Mouse (Mus musculus): ENCODE results near the gene Zfp746. TPM values are rescaled to one million over a fixed set of nuclear protein-coding genes. Genes with fewer than 3 reads are reported as not detected.
"Not testable (repeated sequence)": the region's sequence is repeated elsewhere in the genome, so short reads cannot be mapped to it uniquely, and the experiment has no call there.

Gene Zfp746
- polyA plus RNA-seq (2014; fragmentation: Nextera tagmentation; extraction: Ambion mirVana), result 19.8 and 27.7 TPM in 2 replicates

- Histone ChIP-seq H3K4me1 (ENCODE audit: control insufficient read depth, insufficient read depth, low read length) (peaks cover 4% of the 10 kb centered on the region; the same call in 1 of the 2 replicates), H3K4me2 (replicated peaks; ENCODE audit: low read depth, low read length) (peak within 1 kb of the TSS; percentile 72), H3K9me3 (ENCODE audit: control insufficient read depth, low read length) (no peaks in the 10 kb centered on the region), H3K27ac (ENCODE audit: low read depth, low read length) (peak within 1 kb of the TSS; percentile 83), H3K9ac (ENCODE audit: low read depth, low read length) (peak within 1 kb of the TSS; percentile 99), H3K4me3 (ENCODE audit: low read length) (peak within 1 kb of the TSS; percentile 90), H3K27me3 (ENCODE audit: control insufficient read depth, insufficient read depth, low read length) (no peaks in the 10 kb centered on the region), H3K36me3 (ENCODE audit: control insufficient read depth, insufficient read depth, low read length) (peaks cover 28% of the 10 kb centered on the region)
- peak; percentile 94 for ATAC-seq (ENCODE audit: low FRiP score, low TSS enrichment)
- under 1% methylated on average over 47 of the region's 53 CpGs for WGBS
These were observed at the start of gene Zfp746 for GRCm38 (mm10) chr6:48086471-48086878. Zfp746 (minus strand) TSS chr6:48086593.

GRCm38 (mm10) chr6:48121092-48121491, 34.7 kb upstream of the Zfp746 start:
- not testable (repeated sequence) for H3K9me3 ChIP-seq (ENCODE audit: control insufficient read depth, low read length); H3K27me3 ChIP-seq (ENCODE audit: control insufficient read depth, insufficient read depth, low read length); H3K27ac ChIP-seq (ENCODE audit: low read depth, low read length); H3K9ac ChIP-seq (ENCODE audit: low read depth, low read length); H3K36me3 ChIP-seq (ENCODE audit: control insufficient read depth, insufficient read depth, low read length); H3K4me1 ChIP-seq (ENCODE audit: control insufficient read depth, insufficient read depth, low read length); H3K4me2 ChIP-seq (replicated peaks; ENCODE audit: low read depth, low read length); H3K4me3 ChIP-seq (ENCODE audit: low read length)
- peak; percentile 88; the same call in 1 of the 2 replicates for ATAC-seq (ENCODE audit: low FRiP score, low TSS enrichment)
- WGBS, result 78% methylated on average over 4 of the region's 4 CpGs

GRCm38 (mm10) chr6:48116036-48116435, 29.6 kb upstream of the Zfp746 start:
- Histone ChIP-seq H3K4me2 (replicated peaks; ENCODE audit: low read depth, low read length) (no peak overlapping the region), H3K4me1 (ENCODE audit: control insufficient read depth, insufficient read depth, low read length) (no peaks in the 10 kb centered on the region), H3K27ac (ENCODE audit: low read depth, low read length) (no peak overlapping the region), H3K9ac (ENCODE audit: low read depth, low read length) (no peak overlapping the region), H3K4me3 (ENCODE audit: low read length) (no peak overlapping the region), H3K9me3 (ENCODE audit: control insufficient read depth, low read length) (peaks cover 4% of the 10 kb centered on the region; the same call in 1 of the 2 replicates), H3K27me3 (ENCODE audit: control insufficient read depth, insufficient read depth, low read length) (no peaks in the 10 kb centered on the region), H3K36me3 (ENCODE audit: control insufficient read depth, insufficient read depth, low read length) (no peaks in the 10 kb centered on the region)
- no peak for ATAC-seq (ENCODE audit: low FRiP score, low TSS enrichment)
- WGBS, result 73% methylated on average over 3 of the region's 3 CpGs

GRCm38 (mm10) chr6:48086957-48087715, 743 bp upstream of the Zfp746 start:
- H3K9ac ChIP-seq (ENCODE audit: low read depth, low read length), result no peak overlapping the region
- 40% methylated on average over 14 of the region's 14 CpGs for WGBS
- H3K4me3 ChIP-seq (ENCODE audit: low read length), result peak overlapping the region; percentile 90
- H3K27me3 ChIP-seq (ENCODE audit: control insufficient read depth, insufficient read depth, low read length), result no peaks in the 10 kb centered on the region
- no peak overlapping the region for H3K27ac ChIP-seq (ENCODE audit: low read depth, low read length)
- ATAC-seq (ENCODE audit: low FRiP score, low TSS enrichment), result no peak
- H3K9me3 ChIP-seq (ENCODE audit: control insufficient read depth, low read length), result no peaks in the 10 kb centered on the region
- peaks cover 21% of the 10 kb centered on the region for H3K36me3 ChIP-seq (ENCODE audit: control insufficient read depth, insufficient read depth, low read length)
- H3K4me2 ChIP-seq (replicated peaks; ENCODE audit: low read depth, low read length), result peak overlapping the region; percentile 72
- peaks cover 4% of the 10 kb centered on the region; the same call in 1 of the 2 replicates for H3K4me1 ChIP-seq (ENCODE audit: control insufficient read depth, insufficient read depth, low read length)

- Histone ChIP-seq H3K4me2 (replicated peaks; ENCODE audit: low read depth, low read length) (peak overlapping the region; percentile 72), H3K9me3 (ENCODE audit: control insufficient read depth, low read length) (no peaks in the 10 kb centered on the region), H3K27me3 (ENCODE audit: control insufficient read depth, insufficient read depth, low read length) (no peaks in the 10 kb centered on the region), H3K9ac (ENCODE audit: low read depth, low read length) (peak overlapping the region; percentile 99), H3K4me3 (ENCODE audit: low read length) (peak overlapping the region; percentile 90), H3K27ac (ENCODE audit: low read depth, low read length) (peak overlapping the region; percentile 83), H3K36me3 (ENCODE audit: control insufficient read depth, insufficient read depth, low read length) (peaks cover 35% of the 10 kb centered on the region), H3K4me1 (ENCODE audit: control insufficient read depth, insufficient read depth, low read length) (peaks cover 4% of the 10 kb centered on the region; the same call in 1 of the 2 replicates)
- WGBS, result 2% methylated on average over 61 of the region's 72 CpGs
- ATAC-seq (ENCODE audit: low FRiP score, low TSS enrichment), result peak; percentile 89
These were observed 630 bp downstream of the Zfp746 start for GRCm38 (mm10) chr6:48085521-48086404.

- peaks cover 4% of the 10 kb centered on the region; the same call in 1 of the 2 replicates for H3K4me1 ChIP-seq (ENCODE audit: control insufficient read depth, insufficient read depth, low read length)
- no peak for ATAC-seq (ENCODE audit: low FRiP score, low TSS enrichment)
- no peak overlapping the region for H3K4me3 ChIP-seq (ENCODE audit: low read length)
- 89% methylated on average over 6 of the region's 6 CpGs for WGBS
- peaks cover 55% of the 10 kb centered on the region for H3K36me3 ChIP-seq (ENCODE audit: control insufficient read depth, insufficient read depth, low read length)
- H3K27ac ChIP-seq (ENCODE audit: low read depth, low read length), result no peak overlapping the region
- no peak overlapping the region for H3K4me2 ChIP-seq (replicated peaks; ENCODE audit: low read depth, low read length)
- H3K27me3 ChIP-seq (ENCODE audit: control insufficient read depth, insufficient read depth, low read length), result no peaks in the 10 kb centered on the region
- H3K9ac ChIP-seq (ENCODE audit: low read depth, low read length), result no peak overlapping the region
- H3K9me3 ChIP-seq (ENCODE audit: control insufficient read depth, low read length), result no peaks in the 10 kb centered on the region
These were observed 2.6 kb downstream of the Zfp746 start for GRCm38 (mm10) chr6:48083733-48084191.

- Histone ChIP-seq H3K36me3 (ENCODE audit: control insufficient read depth, insufficient read depth, low read length) (peaks cover 71% of the 10 kb centered on the region), H3K9ac (ENCODE audit: low read depth, low read length) (no peak overlapping the region), H3K4me2 (replicated peaks; ENCODE audit: low read depth, low read length) (no peak overlapping the region), H3K27me3 (ENCODE audit: control insufficient read depth, insufficient read depth, low read length) (no peaks in the 10 kb centered on the region), H3K4me1 (ENCODE audit: control insufficient read depth, insufficient read depth, low read length) (peaks cover 4% of the 10 kb centered on the region; the same call in 1 of the 2 replicates), H3K27ac (ENCODE audit: low read depth, low read length) (no peak overlapping the region), H3K4me3 (ENCODE audit: low read length) (no peak overlapping the region), H3K9me3 (ENCODE audit: control insufficient read depth, low read length) (no peaks in the 10 kb centered on the region)
- no peak for ATAC-seq (ENCODE audit: low FRiP score, low TSS enrichment)
- WGBS, result 95% methylated on average over 3 of the region's 3 CpGs
These were observed 4.4 kb downstream of the Zfp746 start for GRCm38 (mm10) chr6:48081952-48082351.

GRCm38 (mm10) chr6:48081021-48081420, 5.4 kb downstream of the Zfp746 start:
- no peaks in the 10 kb centered on the region for H3K9me3 ChIP-seq (ENCODE audit: control insufficient read depth, low read length)
- ATAC-seq (ENCODE audit: low FRiP score, low TSS enrichment), result no peak
- H3K9ac ChIP-seq (ENCODE audit: low read depth, low read length), result no peak overlapping the region
- peaks cover 80% of the 10 kb centered on the region for H3K36me3 ChIP-seq (ENCODE audit: control insufficient read depth, insufficient read depth, low read length)
- H3K4me2 ChIP-seq (replicated peaks; ENCODE audit: low read depth, low read length), result no peak overlapping the region
- no peaks in the 10 kb centered on the region for H3K27me3 ChIP-seq (ENCODE audit: control insufficient read depth, insufficient read depth, low read length)
- H3K27ac ChIP-seq (ENCODE audit: low read depth, low read length), result no peak overlapping the region
- H3K4me3 ChIP-seq (ENCODE audit: low read length), result no peak overlapping the region
- peaks cover 4% of the 10 kb centered on the region; the same call in 1 of the 2 replicates for H3K4me1 ChIP-seq (ENCODE audit: control insufficient read depth, insufficient read depth, low read length)
- WGBS, result 97% methylated on average over 5 of the region's 5 CpGs
